Mouse (Mus musculus) midbrain, postnatal 0 days (tissue): ENCODE measurements around the gene Ntm. TPM values are rescaled to one million over a fixed set of nuclear protein-coding genes. Genes with fewer than 3 reads are reported as not detected.

Experiments
- ATAC-seq: fragments of 200-750 bp; cut with Nextera tagmentation; 2 replicates; pipeline ENCODE4 v1.8.0; 2017; ENCODE audit warnings: moderate number of reproducible peaks, mild to moderate bottlenecking, moderate TSS enrichment, moderate library complexity; ENCODE audit not compliant: low FRiP score
- DNase-seq: peaks from one replicate; pipeline ENCODE4 v3.0.0-alpha.2; 2015; ENCODE audit warnings: low spot score
- H3K27ac ChIP-seq: fragments of 300-500 bp; sonication (generic); 2 replicates; pipeline ENCODE4 v1.5.1; 2014; ENCODE audit warnings: low read depth, mild to moderate bottlenecking, low read length, mixed read lengths
- H3K27me3 ChIP-seq: fragments of 300-500 bp; sonication (generic); 2 replicates; pipeline ENCODE4 v1.6.1; 2014; ENCODE audit warnings: low read length, control low read depth, mixed read lengths; ENCODE audit not compliant: insufficient read depth
- H3K36me3 ChIP-seq: fragments of 300-500 bp; sonication (generic); 2 replicates; pipeline ENCODE4 v1.6.1; 2014; ENCODE audit warnings: low read length, control low read depth, mixed read lengths; ENCODE audit not compliant: insufficient read depth
- H3K4me1 ChIP-seq: fragments of 300-500 bp; sonication (generic); 2 replicates; pipeline ENCODE4 v1.6.1; 2014; ENCODE audit warnings: mild to moderate bottlenecking, control low read depth, antibody characterized with exemption, low read length, mixed read lengths; ENCODE audit not compliant: insufficient read depth
- H3K4me2 ChIP-seq: fragments of 300-500 bp; sonication (generic); 2 replicates; pipeline ENCODE4 v1.6.1; 2014; ENCODE audit warnings: low read depth, mild to moderate bottlenecking, low read length, mixed read lengths; ENCODE audit not compliant: poor library complexity, severe bottlenecking
- H3K4me3 ChIP-seq: fragments of 300-500 bp; sonication (generic); 2 replicates; pipeline ENCODE4 v1.5.1; 2014; ENCODE audit warnings: low read depth, mild to moderate bottlenecking, low read length, moderate library complexity
- H3K9ac ChIP-seq: fragments of 300-500 bp; sonication (generic); replicated peaks from 2 replicates; pipeline ENCODE4 v1.6.1; 2014; ENCODE audit warnings: mild to moderate bottlenecking, low read length, moderate library complexity, mixed read lengths; ENCODE audit not compliant: poor library complexity, severe bottlenecking
- H3K9me3 ChIP-seq: fragments of 300-500 bp; sonication (generic); 2 replicates; pipeline ENCODE4 v1.6.1; 2016; ENCODE audit warnings: low read length, control low read depth
- CTCF ChIP-seq: IDR thresholded peaks from 2 replicates; pipeline ENCODE4 v1.5.1; 2016; ENCODE audit warnings: antibody characterized with exemption, mild to moderate bottlenecking
- WGBS: fragments of 180-500 bp; shearing (Covaris S2); extraction: QIAGEN DNeasy Blood & Tissue Kit; methylation state at CpG from one replicate; pipeline ENCODE4 v1.1.7; 2014; 5-methylcytosine and 5-hydroxymethylcytosine counted together
- polyA plus RNA-seq: library from polyadenylated mRNA; unstranded; fragments of >200 nt; fragmentation: Nextera tagmentation; extraction: Ambion mirVana; gene quantifications from 2 replicates; pipeline ENCODE4 v1.2.1, GENCODE M21; 2015
- total RNA-seq: library from RNA; depleted of rRNA; stranded (reverse); fragments of >200 nt; gene quantifications from 2 replicates; pipeline ENCODE4 v1.2.3, GENCODE M21; 2014

The Ntm gene
- total and polyA plus RNA-seq, 2 experiments from 2014 or later, result 244 to 322 TPM

DNA sequence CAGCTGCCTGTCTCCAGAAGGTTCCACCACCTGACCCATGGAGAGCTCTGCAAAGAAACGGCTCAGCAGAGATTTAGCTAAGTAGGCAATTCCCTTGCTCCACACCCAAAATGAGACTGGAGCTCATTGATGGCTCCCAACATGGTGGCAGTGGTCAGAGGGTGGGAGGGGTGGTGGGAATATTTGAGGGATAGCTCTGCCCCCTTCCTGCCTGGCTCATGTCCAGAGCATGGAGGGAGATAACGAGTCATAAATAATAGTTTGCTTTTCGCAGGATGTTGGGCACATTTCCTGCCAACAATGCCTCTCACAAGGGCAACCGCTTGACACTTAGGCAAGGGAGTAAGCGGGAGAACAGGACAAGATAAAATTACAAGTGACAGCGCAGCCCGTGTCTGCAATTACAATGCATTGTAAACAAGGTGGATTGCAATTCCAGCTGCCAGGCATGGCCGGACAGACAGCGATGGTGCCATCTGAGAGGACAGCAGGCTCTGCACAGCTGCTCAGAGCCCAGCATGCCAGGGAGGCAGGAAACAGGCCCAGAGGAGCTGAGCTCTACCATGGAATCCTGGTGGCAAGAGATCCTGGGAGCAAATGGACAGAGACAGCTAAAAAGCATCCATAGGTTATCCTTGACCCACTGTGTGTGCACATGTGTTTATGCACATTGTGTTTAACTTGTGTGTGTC, 224.0 kb downstream of the Ntm start:
- no peak for ATAC-seq
- no peaks in the 10 kb centered on the region for H3K9me3 ChIP-seq
- no peak for DNase-seq
- no peak overlapping the region for H3K4me2 ChIP-seq
- WGBS, result 71% methylated on average over 9 of the region's 9 CpGs
- H3K27me3 ChIP-seq, result no peaks in the 10 kb centered on the region
- H3K4me1 ChIP-seq, result no peaks in the 10 kb centered on the region
- H3K9ac ChIP-seq, result no peak overlapping the region
- no peak overlapping the region for H3K27ac ChIP-seq
- H3K4me3 ChIP-seq, result no peak overlapping the region
- TF ChIP-seq CTCF, result no peak
- no peaks in the 10 kb centered on the region for H3K36me3 ChIP-seq

DNA sequence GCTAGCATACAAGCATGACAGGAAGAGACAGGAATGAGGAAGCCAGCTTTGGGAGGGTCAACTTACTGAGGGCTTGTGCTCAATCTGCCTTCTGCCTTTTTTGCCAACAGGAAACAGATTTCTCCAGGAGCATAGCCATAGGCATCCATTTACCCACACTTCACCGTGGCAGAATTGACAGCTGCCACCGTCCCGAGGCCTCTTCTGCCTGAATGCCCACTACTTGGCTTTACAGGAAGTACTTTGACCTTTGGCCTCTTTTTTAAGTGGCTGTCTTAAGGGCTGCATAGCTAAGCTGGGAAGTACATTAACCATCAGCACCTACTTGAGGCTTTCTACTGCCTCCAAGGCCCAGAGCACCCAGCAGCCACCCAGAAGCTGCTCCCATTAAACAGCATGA, 226.9 kb downstream of the Ntm start:
- Histone ChIP-seq H3K36me3 (no peaks in the 10 kb centered on the region), H3K9ac (no peak overlapping the region), H3K9me3 (no peaks in the 10 kb centered on the region), H3K4me3 (no peak overlapping the region), H3K27me3 (no peaks in the 10 kb centered on the region), H3K4me2 (no peak overlapping the region), H3K27ac (no peak overlapping the region), H3K4me1 (no peaks in the 10 kb centered on the region)
- ATAC-seq, result no peak
- DNase-seq, result no peak
- no peak for TF ChIP-seq CTCF
- 51% methylated on average over 3 of the region's 3 CpGs for WGBS

DNA sequence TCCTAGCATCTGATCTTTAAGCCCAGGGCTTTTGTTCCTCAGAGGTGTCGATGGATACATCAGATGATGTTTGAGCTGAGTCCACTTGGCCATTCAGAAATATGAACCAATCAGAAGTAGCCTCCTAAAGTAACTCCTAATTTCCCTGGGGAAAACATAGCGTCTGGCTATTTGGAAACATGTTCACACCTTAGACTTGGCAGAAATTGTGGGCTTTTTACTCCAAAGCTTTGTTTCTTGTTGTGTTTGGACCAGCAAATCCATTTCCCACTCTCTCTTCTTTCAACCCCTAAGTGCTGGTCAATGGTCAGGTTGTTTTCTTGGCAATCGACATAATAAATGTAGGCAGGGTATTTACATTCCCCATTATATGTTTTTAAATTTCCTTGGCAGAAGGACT, 230.0 kb downstream of the Ntm start:
- Histone ChIP-seq H3K9ac (no peak overlapping the region), H3K4me2 (no peak overlapping the region), H3K9me3 (no peaks in the 10 kb centered on the region), H3K4me1 (no peaks in the 10 kb centered on the region), H3K4me3 (no peak overlapping the region), H3K36me3 (no peaks in the 10 kb centered on the region), H3K27me3 (no peaks in the 10 kb centered on the region), H3K27ac (no peak overlapping the region)
- no peak for TF ChIP-seq CTCF
- DNase-seq (no peak), ATAC-seq (no peak)
- 66% methylated on average over 3 of the region's 3 CpGs for WGBS

DNA sequence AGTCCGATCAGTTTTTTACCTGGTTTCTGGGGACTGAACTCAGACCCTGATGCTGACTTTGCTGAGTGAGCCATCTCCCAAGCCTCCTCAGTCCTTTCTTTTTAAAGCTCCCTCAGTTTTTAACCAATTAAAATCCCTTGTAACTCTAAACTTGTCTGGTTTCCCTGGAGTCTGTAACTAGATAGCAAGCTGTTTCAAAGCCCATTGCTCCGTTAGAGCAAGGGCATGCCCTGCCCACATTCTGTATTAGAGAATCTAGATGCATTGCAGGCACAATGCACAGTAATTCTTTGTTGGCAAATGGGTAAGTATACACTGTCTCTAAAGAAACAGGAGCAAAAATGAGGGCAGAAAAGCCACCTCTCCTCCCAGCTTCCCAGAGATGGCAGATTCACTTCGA, 231.3 kb downstream of the Ntm start:
- H3K4me2 ChIP-seq, result no peak overlapping the region
- ATAC-seq (no peak), DNase-seq (no peak)
- no peak overlapping the region for H3K4me3 ChIP-seq
- peaks cover 3% of the 10 kb centered on the region; the same call in 1 of the 2 replicates for H3K4me1 ChIP-seq
- no peaks in the 10 kb centered on the region for H3K9me3 ChIP-seq
- no peaks in the 10 kb centered on the region for H3K27me3 ChIP-seq
- H3K9ac ChIP-seq, result no peak overlapping the region
- no peaks in the 10 kb centered on the region for H3K36me3 ChIP-seq
- WGBS, result 70% methylated on average over 3 of the region's 3 CpGs
- TF ChIP-seq CTCF, result no peak
- no peak overlapping the region for H3K27ac ChIP-seq

DNA sequence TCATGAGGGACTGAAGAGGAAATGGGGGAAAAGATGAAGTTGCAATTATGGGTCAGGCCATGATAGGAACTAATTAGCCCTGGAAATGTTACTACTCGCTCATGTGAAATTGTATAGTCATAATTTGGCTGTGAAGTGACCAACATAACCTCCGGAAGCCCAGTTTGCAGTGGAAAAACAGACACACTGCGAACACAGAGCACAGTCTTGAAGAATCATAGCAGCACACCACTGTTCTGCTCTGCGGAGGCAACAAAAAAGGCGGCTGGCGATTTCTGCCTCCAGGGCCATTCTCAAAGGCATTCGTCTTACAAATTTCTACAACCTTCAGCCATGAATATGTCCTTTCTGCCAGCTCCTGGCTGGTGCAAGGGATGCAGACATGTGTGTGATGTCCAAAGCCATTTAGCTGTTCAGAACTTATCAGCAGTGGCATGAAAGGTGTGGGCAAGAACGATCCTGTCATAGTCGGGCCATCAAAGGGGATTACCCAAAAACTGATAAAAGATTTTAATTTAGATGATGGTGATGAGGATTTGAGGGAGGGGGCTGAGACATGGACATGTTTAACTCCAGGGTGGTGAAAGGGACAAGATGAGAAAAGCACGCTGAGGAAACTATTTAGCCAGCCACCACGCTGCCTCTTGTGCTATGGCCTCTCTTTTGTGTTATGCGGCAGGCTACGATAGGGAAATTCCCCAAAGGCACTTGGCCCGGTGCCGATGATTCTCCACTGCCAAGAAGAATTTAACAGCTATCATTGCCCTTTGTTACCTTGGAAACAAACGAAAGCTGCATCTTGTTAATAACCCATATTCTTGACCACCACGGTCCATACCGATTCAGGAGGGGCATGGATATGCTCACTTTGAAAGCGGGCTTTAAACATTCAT, 235.2 kb downstream of the Ntm start:
- no peaks in the 10 kb centered on the region for H3K9me3 ChIP-seq
- H3K27me3 ChIP-seq, result no peaks in the 10 kb centered on the region
- 32% methylated on average over 19 of the region's 19 CpGs for WGBS
- no peak for TF ChIP-seq CTCF
- DNase-seq, result peak; percentile 77
- H3K36me3 ChIP-seq, result no peaks in the 10 kb centered on the region
- peak overlapping the region; percentile 12; the same call in 1 of the 2 replicates for H3K27ac ChIP-seq
- H3K4me3 ChIP-seq, result no peak overlapping the region
- no peak overlapping the region for H3K9ac ChIP-seq
- H3K4me2 ChIP-seq, result peak overlapping the region; percentile 12; the same call in 1 of the 2 replicates
- no peak for ATAC-seq
- H3K4me1 ChIP-seq, result peaks cover 3% of the 10 kb centered on the region; the same call in 1 of the 2 replicates

DNA sequence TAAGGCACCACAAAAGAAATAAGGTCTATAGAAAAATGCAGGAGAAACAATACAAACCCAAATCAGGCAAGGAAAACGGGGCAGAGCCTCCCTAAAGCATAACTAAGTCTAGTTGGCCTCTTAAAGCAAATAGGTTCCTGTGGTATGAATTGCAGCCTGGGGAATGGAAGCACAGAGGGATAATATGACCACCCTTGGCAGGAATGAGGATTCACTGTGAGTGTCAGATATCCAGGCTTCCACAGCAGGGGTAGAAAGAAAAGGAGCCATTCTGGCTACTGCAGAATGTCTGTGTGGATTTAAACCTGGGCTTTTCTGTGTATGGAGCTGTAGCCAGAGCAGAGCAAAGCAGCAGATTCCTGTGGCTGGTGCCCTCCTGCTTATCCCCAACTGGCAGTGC, 241.5 kb downstream of the Ntm start:
- ATAC-seq (no peak), DNase-seq (no peak)
- 35% methylated on average over 1 of the region's 1 CpGs for WGBS
- H3K4me3 ChIP-seq, result no peak overlapping the region
- no peak overlapping the region for H3K27ac ChIP-seq
- TF ChIP-seq CTCF, result no peak
- no peaks in the 10 kb centered on the region for H3K36me3 ChIP-seq
- H3K9me3 ChIP-seq, result no peaks in the 10 kb centered on the region
- H3K4me2 ChIP-seq, result no peak overlapping the region
- H3K4me1 ChIP-seq, result no peaks in the 10 kb centered on the region
- no peak overlapping the region for H3K9ac ChIP-seq
- no peaks in the 10 kb centered on the region for H3K27me3 ChIP-seq
